ENCODE assay signal across 23 mouse cellular contexts in genomic region chr10:32984727-32985587, GRCm38 (mm10).
DNase-seq lines count a peak whose midpoint lies in the region; ATAC-seq and TF ChIP-seq lines count a peak whose summit lies in the region.
"Had no signal": no experiment of that assay in that cellular context is flagged by ENCODE, and none has a peak within 500 bp of the region (broad histone marks: within the 10 kb centered on the region; RNA-seq: fewer than 3 reads in every experiment).

No protein-coding gene starts in this region.

- WGBS in liver, embryonic 12.5 days (ENCODE audit: insufficient replicate concordance) = 47% methylated on average over 11 of the region's 11 CpGs
- WGBS in stomach, postnatal 0 days = 51% methylated on average over 11 of the region's 11 CpGs

- no peaks in the 10 kb centered on the region for H3K27me3 ChIP-seq in liver, embryonic 12.5 days (replicated peaks)
- H3K27me3 ChIP-seq in stomach, postnatal 0 days (ENCODE audit: control insufficient read depth, insufficient read depth, low read length) = no peaks in the 10 kb centered on the region
- H3K27me3 ChIP-seq: embryonic facial prominence, embryonic 12.5 days; forebrain, embryonic 13.5 days; limb, embryonic 15.5 days; neural tube, embryonic 13.5 days had no signal

- no peak overlapping the region for H3K27ac ChIP-seq in liver, embryonic 12.5 days
- peak overlapping the region; percentile 35; the same call in 1 of the 2 replicates for H3K27ac ChIP-seq in stomach, postnatal 0 days (replicated peaks)
- H3K27ac ChIP-seq: embryonic facial prominence, embryonic 12.5 days; forebrain, embryonic 13.5 days; heart, embryonic 10.5 days; hindbrain, embryonic 14.5 days; kidney, postnatal 0 days; limb, embryonic 15.5 days; neural tube, embryonic 13.5 days had no signal

- ATAC-seq in liver, embryonic 12.5 days = no peak
- ATAC-seq in stomach, postnatal 0 days (ENCODE audit: low FRiP score, low TSS enrichment) = peak; percentile 96
- no peak for ATAC-seq in CD4-positive, CD25-positive, alpha-beta regulatory T cell, adult 4 months
- no peak for ATAC-seq in megakaryocyte progenitor cell, adult 5-6 weeks (replicated peaks; ENCODE audit: poor library complexity)
- ATAC-seq: forebrain, embryonic 13.5 days; liver, postnatal 0 days had no signal

- H3K4me3 ChIP-seq in liver, embryonic 12.5 days = no peak overlapping the region
- H3K4me3 ChIP-seq in stomach, postnatal 0 days (ENCODE audit: low read depth, low read length) = no peak overlapping the region
- H3K4me3 ChIP-seq: embryonic facial prominence, embryonic 12.5 days; erythroblast, embryonic 14.5 days; forebrain, embryonic 13.5 days; heart, embryonic 10.5 days; limb, embryonic 15.5 days; neural tube, embryonic 13.5 days had no signal

- no peaks in the 10 kb centered on the region for H3K36me3 ChIP-seq in liver, embryonic 12.5 days
- H3K36me3 ChIP-seq in stomach, postnatal 0 days (ENCODE audit: control insufficient read depth, insufficient read depth, low read length) = no peaks in the 10 kb centered on the region
- H3K36me3 ChIP-seq: embryonic facial prominence, embryonic 12.5 days; heart, embryonic 10.5 days; limb, embryonic 15.5 days; neural tube, embryonic 13.5 days had no signal

- no peak for TF ChIP-seq EP300 in stomach, postnatal 0 days (optimal IDR thresholded peaks at IDR 0.05)

- 0 out of 2 replicates have a peak, but pooled peaks cover 4% of the 10 kb centered on the region for H3K9me3 ChIP-seq in liver, embryonic 12.5 days (replicated peaks)
- H3K9me3 ChIP-seq in stomach, postnatal 0 days (ENCODE audit: control insufficient read depth, low read length) = no peaks in the 10 kb centered on the region
- H3K9me3 ChIP-seq: embryonic facial prominence, embryonic 12.5 days; forebrain, embryonic 13.5 days; heart, embryonic 10.5 days; limb, embryonic 15.5 days; neural tube, embryonic 13.5 days had no signal

- no peak overlapping the region for H3K9ac ChIP-seq in liver, embryonic 12.5 days
- no peak overlapping the region for H3K9ac ChIP-seq in stomach, postnatal 0 days (ENCODE audit: low read length)
- H3K9ac ChIP-seq: embryonic facial prominence, embryonic 12.5 days; forebrain, embryonic 13.5 days; hindbrain, embryonic 14.5 days; limb, embryonic 15.5 days; liver, postnatal 0 days; neural tube, embryonic 13.5 days had no signal

- peak; percentile 2 for DNase-seq in liver
- peak; percentile 8 for DNase-seq in R1 (ENCODE audit: low read depth, low spot score)
- DNase-seq in stomach, postnatal 0 days (ENCODE audit: low spot score) = peak; percentile 56
- DNase-seq in yolk sac, embryonic 10.5 days (ENCODE audit: low spot score) = peak; percentile 41
- DNase-seq: adrenal gland, postnatal 14 days; cerebellum, adult 9-11 months; gastrocnemius, postnatal 25 days; heart, postnatal 36 days; kidney, adult 11 months; liver, postnatal 0 days; lung, postnatal 4 days had no signal

- TF ChIP-seq CTCF in stomach, postnatal 0 days (IDR thresholded peaks at IDR 0.05; ENCODE audit: low read depth) = no peak

- H3K4me1 ChIP-seq in liver, embryonic 12.5 days = no peaks in the 10 kb centered on the region
- H3K4me1 ChIP-seq in stomach, postnatal 0 days (replicated peaks; ENCODE audit: control insufficient read depth, insufficient read depth) = no peaks in the 10 kb centered on the region
- H3K4me1 ChIP-seq: embryonic facial prominence, embryonic 12.5 days; forebrain, embryonic 13.5 days; heart, embryonic 10.5 days; limb, embryonic 15.5 days; neural tube, embryonic 13.5 days had no signal

- no peak overlapping the region for H3K4me2 ChIP-seq in liver, embryonic 12.5 days
- no peak overlapping the region for H3K4me2 ChIP-seq in stomach, postnatal 0 days (replicated peaks; ENCODE audit: low read depth)
- H3K4me2 ChIP-seq: embryonic facial prominence, embryonic 12.5 days; forebrain, embryonic 13.5 days; hindbrain, embryonic 14.5 days; limb, embryonic 15.5 days; midbrain, embryonic 11.5 days; neural tube, embryonic 13.5 days had no signal

Comparison
In these comparisons a context has a peak if more than half of its experiments do, and no peak if none do; other contexts are left out.
1. DNase-seq: peak in every context shown above with its lines; median percentile 56 in stomach, postnatal 0 days; 41 in yolk sac, embryonic 10.5 days; 8 in R1; 2 in liver.